Mouse (Mus musculus) hindbrain, embryonic 12.5 days (tissue): Measurements from ENCODE around the gene Pak1ip1. TPM values are rescaled to one million over a fixed set of nuclear protein-coding genes. Genes with fewer than 3 reads are reported as not detected.

ENCODE experiments used
- ATAC-seq: fragments of 200-750 bp; cut with Nextera tagmentation; 2 replicates; pipeline ENCODE4 v1.8.0; 2017; ENCODE audit warnings: moderate TSS enrichment; ENCODE audit not compliant: low FRiP score
- H3K27ac ChIP-seq: fragments of 300-500 bp; sonication (generic); 2 replicates; pipeline ENCODE4 v1.5.1; 2016; ENCODE audit warnings: mild to moderate bottlenecking
- H3K27me3 ChIP-seq: fragments of 300-500 bp; sonication (generic); 2 replicates; pipeline ENCODE4 v1.6.1; 2016; ENCODE audit warnings: mild to moderate bottlenecking
- H3K36me3 ChIP-seq: fragments of 300-500 bp; sonication (generic); 2 replicates; pipeline ENCODE4 v1.6.1; 2016; ENCODE audit warnings: mild to moderate bottlenecking
- H3K4me1 ChIP-seq: fragments of 300-500 bp; sonication (generic); 2 replicates; pipeline ENCODE4 v1.6.1; 2016
- H3K4me2 ChIP-seq: fragments of 300-500 bp; sonication (generic); replicated peaks from 2 replicates; pipeline ENCODE4 v1.6.1; 2016; ENCODE audit warnings: mild to moderate bottlenecking
- H3K4me3 ChIP-seq: fragments of 300-500 bp; sonication (generic); 2 replicates; pipeline ENCODE4 v1.5.1; 2016; ENCODE audit warnings: mild to moderate bottlenecking
- H3K9ac ChIP-seq: fragments of 300-500 bp; sonication (generic); 2 replicates; pipeline ENCODE4 v1.6.1; 2016; ENCODE audit warnings: mild to moderate bottlenecking, moderate library complexity
- H3K9me3 ChIP-seq: fragments of 300-500 bp; sonication (generic); replicated peaks from 2 replicates; pipeline ENCODE4 v1.6.1; 2016; ENCODE audit warnings: mild to moderate bottlenecking
- WGBS: fragments of 180-500 bp; shearing (Covaris S2); methylation state at CpG from one replicate; pipeline ENCODE4 v1.1.7; 2016; 5-methylcytosine and 5-hydroxymethylcytosine counted together
- polyA plus RNA-seq: library from polyadenylated mRNA; unstranded; fragments of >200 nt; fragmentation: Nextera tagmentation; extraction: Ambion mirVana; gene quantifications from 2 replicates; pipeline ENCODE4 v1.2.1, GENCODE M21; 2016

The Pak1ip1 gene
- polyA plus RNA-seq, 1 experiment from 2014 or later = 67.9 TPM

DNA sequence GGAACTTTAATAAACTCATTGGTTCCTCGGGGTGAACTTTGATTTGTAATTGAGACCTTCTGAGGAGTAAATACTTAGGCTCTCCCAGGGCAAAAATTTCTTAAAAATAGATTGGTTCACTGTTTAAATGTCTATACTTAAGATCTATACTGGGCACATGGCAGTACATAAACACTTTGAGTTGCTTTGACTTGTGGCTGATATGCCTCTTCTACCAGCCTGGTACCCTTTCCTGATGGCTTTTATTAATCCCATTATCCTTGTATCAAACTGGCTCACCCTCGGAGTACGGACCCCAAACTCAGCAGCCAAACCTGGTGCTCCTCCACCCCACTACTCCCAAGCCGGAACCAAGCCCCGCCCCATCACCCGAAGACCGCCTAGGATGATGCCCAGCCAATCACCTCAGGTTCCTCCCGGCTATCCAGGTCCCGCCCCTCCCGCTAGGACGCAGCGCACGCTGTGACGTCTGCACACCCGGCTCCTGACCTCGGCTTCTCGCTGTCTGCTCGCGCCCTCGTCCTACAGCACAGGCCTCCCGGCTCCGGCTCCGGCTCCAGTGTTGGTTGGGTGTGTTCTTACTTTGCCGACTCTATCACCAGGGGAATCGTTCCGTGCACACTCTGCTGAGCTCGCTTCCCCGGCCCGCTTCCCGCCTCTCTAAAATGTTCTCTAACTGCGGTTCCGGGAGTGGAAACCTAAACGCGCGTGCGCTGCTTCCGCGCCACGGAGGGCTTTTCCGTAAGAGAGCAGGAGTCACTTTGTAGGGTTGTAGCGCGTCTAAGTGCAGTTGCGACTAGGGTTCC lies 15.2 kb downstream of the Pak1ip1 start, which contains the start of gene Tmem14c:
Tmem14c (plus strand) TSS at position 464 of the 806 bp plus-strand sequence.
- H3K27me3 ChIP-seq = no peaks in the 10 kb centered on the region
- peak within 1 kb of the TSS; percentile 68 for H3K4me3 ChIP-seq
- H3K4me2 ChIP-seq = peak within 1 kb of the TSS; percentile 79
- peak; percentile 99 for ATAC-seq
- peaks cover 48% of the 10 kb centered on the region for H3K36me3 ChIP-seq
- peak within 1 kb of the TSS; percentile 81 for H3K27ac ChIP-seq
- no peaks in the 10 kb centered on the region for H3K9me3 ChIP-seq
- H3K9ac ChIP-seq = peak within 1 kb of the TSS; percentile 73
- peaks cover 16% of the 10 kb centered on the region for H3K4me1 ChIP-seq
- WGBS = under 1% methylated on average over 43 of the region's 43 CpGs

DNA sequence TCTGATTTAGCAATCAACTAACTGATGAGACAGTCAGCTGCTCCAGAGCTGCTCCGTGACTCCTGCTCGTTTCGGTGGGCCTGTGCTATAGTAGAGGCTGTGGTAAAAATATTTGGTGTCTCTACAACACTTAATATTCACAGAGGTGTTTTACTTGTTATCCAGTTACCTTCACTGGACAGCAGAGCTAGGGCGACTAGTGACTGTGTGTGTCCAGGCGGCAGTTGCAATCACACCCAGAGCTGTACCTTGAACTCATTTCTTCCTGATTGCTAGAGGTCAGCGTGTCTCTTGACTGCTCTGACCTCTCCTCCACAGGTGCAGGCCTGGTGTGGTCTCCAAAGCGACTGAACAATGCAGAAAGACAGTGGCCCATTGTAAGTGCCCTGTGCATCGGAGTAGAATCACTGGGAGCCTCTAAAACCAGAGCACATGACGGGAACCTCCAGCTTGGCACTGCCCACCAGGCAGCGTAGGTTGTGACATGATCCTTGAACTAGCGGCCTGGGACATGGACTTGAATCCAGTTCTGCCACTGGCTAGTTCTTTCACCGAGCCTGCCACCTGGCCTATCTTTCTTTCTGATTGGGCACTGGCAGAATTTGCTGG lies 16.1 kb downstream of the Pak1ip1 start:
- peak overlapping the region; percentile 81; the same call in 1 of the 2 replicates for H3K27ac ChIP-seq
- no peaks in the 10 kb centered on the region for H3K27me3 ChIP-seq
- ATAC-seq = no peak
- H3K9me3 ChIP-seq = no peaks in the 10 kb centered on the region
- peaks cover 16% of the 10 kb centered on the region for H3K4me1 ChIP-seq
- 34% methylated on average over 12 of the region's 12 CpGs for WGBS
- peak overlapping the region; percentile 79 for H3K4me2 ChIP-seq
- H3K9ac ChIP-seq = peak overlapping the region; percentile 73
- H3K4me3 ChIP-seq = peak overlapping the region; percentile 68
- peaks cover 48% of the 10 kb centered on the region for H3K36me3 ChIP-seq

DNA sequence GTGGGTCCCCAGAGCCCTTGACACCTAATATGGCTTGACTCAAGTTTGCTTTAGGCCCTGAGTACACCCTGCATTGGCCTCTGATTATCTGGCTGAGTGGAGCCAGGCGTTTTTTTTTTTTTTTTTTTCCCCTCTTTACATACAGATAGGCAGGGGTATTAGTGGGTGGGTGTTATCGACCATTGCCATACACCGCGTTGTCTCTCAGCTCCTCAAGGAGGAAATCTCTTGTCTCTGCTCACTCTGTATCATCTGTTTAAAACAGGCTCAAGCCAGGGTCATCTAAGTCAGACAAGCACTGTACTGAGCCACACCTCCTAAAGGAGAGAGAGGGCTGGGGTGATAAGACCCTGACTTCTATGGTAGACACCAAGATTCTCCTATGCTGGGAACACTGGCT lies 17.0 kb downstream of the Pak1ip1 start:
- Histone ChIP-seq H3K4me3 (no peak overlapping the region), H3K27ac (no peak overlapping the region), H3K9ac (no peak overlapping the region), H3K36me3 (peaks cover 43% of the 10 kb centered on the region), H3K4me1 (peaks cover 16% of the 10 kb centered on the region), H3K27me3 (no peaks in the 10 kb centered on the region), H3K9me3 (no peaks in the 10 kb centered on the region), H3K4me2 (peak overlapping the region; percentile 79; the same call in 1 of the 2 replicates)
- no peak for ATAC-seq
- 79% methylated on average over 4 of the region's 4 CpGs for WGBS

DNA sequence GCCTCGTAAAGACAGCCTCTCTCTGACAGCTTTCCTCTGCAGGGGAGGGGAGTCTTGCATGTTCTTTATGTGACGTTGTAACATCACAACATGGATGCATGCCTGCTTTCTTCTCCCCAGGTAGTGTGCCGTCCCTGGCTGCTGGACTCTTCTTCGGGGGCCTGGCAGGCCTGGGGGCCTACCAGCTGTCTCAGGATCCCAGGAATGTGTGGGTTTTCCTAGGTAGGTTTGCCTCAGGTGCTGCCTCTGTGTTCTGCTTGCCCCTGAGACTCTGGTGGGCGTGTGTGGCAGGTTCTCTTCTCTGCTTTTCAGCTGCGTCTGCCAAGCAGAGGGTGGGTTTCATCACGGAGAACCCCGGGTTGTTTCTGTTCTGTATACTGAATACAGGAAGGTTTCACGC lies 17.4 kb downstream of the Pak1ip1 start:
- no peak overlapping the region for H3K4me3 ChIP-seq
- no peaks in the 10 kb centered on the region for H3K9me3 ChIP-seq
- H3K4me1 ChIP-seq = peaks cover 16% of the 10 kb centered on the region
- WGBS = 91% methylated on average over 9 of the region's 9 CpGs
- H3K4me2 ChIP-seq = no peak overlapping the region
- no peak overlapping the region for H3K9ac ChIP-seq
- no peak overlapping the region for H3K27ac ChIP-seq
- H3K27me3 ChIP-seq = no peaks in the 10 kb centered on the region
- no peak for ATAC-seq
- peaks cover 39% of the 10 kb centered on the region for H3K36me3 ChIP-seq

DNA sequence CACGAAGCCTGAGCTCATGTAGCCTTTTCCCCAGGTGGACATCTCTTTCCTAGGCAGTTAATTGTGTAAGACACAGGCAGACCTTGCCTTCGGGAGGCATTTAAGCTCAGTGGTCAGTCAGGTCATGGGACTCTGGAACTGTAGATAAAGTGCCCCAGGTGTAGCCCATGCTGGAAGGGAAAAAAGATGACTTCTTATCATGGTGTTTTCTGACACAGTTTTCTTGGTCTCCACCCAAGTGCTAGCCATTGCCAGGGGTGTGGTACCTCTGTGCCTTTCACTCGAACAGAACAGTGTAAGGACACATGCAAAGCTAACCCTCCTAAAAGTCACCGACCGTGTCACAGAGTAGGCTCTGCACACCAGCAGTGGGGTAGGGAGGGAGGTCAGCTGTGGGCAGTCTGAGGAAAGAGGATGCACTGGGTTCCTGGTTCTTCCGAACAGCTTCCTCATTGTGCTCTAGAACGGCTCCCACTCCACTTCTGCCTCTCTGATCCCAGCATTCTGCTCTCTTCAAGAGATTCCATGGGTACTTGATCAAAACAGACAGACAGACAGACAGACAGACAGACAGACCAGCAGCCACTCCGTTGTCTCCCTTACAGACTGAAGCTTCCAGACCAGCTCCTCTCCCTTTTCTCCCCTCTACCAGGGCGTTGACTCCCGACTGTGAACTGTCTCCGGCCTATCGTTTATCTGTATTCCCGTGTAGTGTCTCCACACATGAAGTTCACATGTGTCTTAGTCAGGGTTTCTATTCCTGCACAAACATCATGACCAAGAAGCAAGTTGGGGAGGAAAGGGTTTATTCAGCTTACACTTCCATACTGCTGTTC lies 18.2 kb downstream of the Pak1ip1 start:
- ATAC-seq = no peak
- 95% methylated on average over 13 of the region's 13 CpGs for WGBS
- Histone ChIP-seq H3K9me3 (no peaks in the 10 kb centered on the region), H3K4me2 (no peak overlapping the region), H3K4me3 (no peak overlapping the region), H3K36me3 (peaks cover 41% of the 10 kb centered on the region), H3K27ac (no peak overlapping the region), H3K4me1 (peaks cover 16% of the 10 kb centered on the region), H3K27me3 (no peaks in the 10 kb centered on the region), H3K9ac (no peak overlapping the region)

DNA sequence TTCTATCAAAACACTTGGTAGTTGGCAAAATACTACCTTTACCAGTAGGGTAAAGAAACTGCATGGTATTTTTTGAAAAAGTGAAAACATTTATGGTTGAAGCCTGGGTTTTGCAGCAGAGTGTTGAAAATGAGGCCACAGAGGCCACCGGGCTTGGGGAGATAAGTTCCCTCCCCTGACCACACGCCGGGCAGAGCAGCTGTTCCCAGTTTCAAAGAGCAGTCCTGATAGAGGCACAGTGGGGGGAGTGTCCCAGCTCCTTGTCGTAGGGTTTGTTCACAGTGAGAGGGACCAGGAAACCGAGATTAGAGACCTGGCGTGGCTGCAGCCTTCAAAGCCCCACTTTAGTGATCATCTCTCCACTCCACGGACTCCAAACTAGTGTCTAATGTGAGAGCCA lies 19.7 kb downstream of the Pak1ip1 start:
- Histone ChIP-seq H3K36me3 (peaks cover 36% of the 10 kb centered on the region), H3K27ac (no peak overlapping the region), H3K9ac (no peak overlapping the region), H3K27me3 (no peaks in the 10 kb centered on the region), H3K9me3 (no peaks in the 10 kb centered on the region), H3K4me2 (no peak overlapping the region), H3K4me3 (no peak overlapping the region), H3K4me1 (peaks cover 13% of the 10 kb centered on the region)
- 74% methylated on average over 7 of the region's 7 CpGs for WGBS
- ATAC-seq = no peak

DNA sequence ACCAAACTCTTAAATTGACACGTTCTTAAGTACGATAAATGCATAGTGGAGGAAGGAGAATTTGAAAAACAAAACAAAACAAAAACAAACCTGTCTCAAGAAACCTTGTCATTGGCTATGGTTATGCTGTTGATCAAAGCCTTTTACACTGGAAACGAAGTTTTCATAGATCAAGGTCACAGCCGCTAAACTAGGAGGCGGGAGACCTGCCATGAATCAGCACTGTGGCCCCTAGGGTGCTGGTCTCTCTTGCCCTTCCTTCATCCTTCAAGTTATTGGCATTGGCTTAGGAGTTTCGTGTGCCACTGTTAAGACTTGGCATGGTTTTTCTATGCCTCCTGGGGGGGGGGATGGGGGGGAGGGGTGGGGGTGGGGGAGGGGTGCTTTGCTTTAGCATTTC lies 20.8 kb downstream of the Pak1ip1 start:
- Histone ChIP-seq H3K4me3 (no peak overlapping the region), H3K36me3 (peaks cover 36% of the 10 kb centered on the region), H3K27me3 (no peaks in the 10 kb centered on the region), H3K4me2 (no peak overlapping the region), H3K9me3 (no peaks in the 10 kb centered on the region), H3K9ac (no peak overlapping the region), H3K27ac (no peak overlapping the region), H3K4me1 (peaks cover 9% of the 10 kb centered on the region)
- ATAC-seq = no peak
- WGBS = 92% methylated on average over 6 of the region's 6 CpGs

DNA sequence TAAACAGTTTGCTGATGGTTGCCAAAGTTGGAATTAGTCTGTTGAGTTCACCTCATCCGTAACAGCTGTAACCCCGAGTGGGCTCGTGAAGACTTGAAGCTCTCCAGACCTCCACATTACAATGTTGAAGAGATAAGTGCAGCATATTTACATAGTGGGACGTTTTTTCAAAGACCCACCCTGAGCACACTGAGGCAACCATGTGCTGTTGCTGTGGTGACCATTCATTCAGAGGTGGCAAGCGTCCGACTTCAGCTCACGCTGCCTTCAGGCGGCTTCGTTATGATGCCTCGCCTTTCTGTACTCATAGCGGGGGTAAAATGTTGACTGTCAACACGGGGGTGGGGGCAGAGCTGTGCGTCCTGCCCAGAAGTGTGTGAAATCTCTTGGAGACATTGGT lies 21.3 kb downstream of the Pak1ip1 start:
- Histone ChIP-seq H3K36me3 (peaks cover 36% of the 10 kb centered on the region), H3K27ac (no peak overlapping the region), H3K4me3 (no peak overlapping the region), H3K27me3 (no peaks in the 10 kb centered on the region), H3K4me1 (peaks cover 4% of the 10 kb centered on the region), H3K9me3 (no peaks in the 10 kb centered on the region), H3K4me2 (no peak overlapping the region), H3K9ac (no peak overlapping the region)
- ATAC-seq = no peak
- WGBS = 90% methylated on average over 13 of the region's 13 CpGs

DNA sequence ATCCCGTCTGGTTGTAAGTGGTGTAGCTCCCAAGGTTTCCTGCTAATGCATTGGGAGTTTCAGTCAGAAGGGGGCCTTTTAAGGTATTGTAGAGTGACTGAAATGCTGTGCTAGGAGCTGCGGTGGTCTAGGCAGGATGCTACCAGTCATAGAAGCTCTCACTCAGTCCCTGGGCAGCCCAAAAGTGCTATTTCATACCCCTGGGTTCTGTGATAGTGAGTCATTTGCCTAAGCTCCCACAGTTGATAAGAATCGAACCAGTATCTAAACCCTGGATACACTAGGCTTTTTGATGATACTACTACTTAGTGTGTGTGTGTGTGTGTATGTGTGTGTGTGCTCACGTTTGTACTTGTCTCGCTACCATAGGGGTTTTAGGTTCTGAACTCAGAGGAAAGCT lies 29.3 kb downstream of the Pak1ip1 start:
- no peaks in the 10 kb centered on the region for H3K9me3 ChIP-seq
- H3K4me1 ChIP-seq = no peaks in the 10 kb centered on the region
- H3K4me2 ChIP-seq = no peak overlapping the region
- H3K27ac ChIP-seq = no peak overlapping the region
- H3K9ac ChIP-seq = no peak overlapping the region
- no peaks in the 10 kb centered on the region for H3K27me3 ChIP-seq
- WGBS = 79% methylated on average over 5 of the region's 5 CpGs
- no peak overlapping the region for H3K4me3 ChIP-seq
- no peak for ATAC-seq
- no peaks in the 10 kb centered on the region for H3K36me3 ChIP-seq

DNA sequence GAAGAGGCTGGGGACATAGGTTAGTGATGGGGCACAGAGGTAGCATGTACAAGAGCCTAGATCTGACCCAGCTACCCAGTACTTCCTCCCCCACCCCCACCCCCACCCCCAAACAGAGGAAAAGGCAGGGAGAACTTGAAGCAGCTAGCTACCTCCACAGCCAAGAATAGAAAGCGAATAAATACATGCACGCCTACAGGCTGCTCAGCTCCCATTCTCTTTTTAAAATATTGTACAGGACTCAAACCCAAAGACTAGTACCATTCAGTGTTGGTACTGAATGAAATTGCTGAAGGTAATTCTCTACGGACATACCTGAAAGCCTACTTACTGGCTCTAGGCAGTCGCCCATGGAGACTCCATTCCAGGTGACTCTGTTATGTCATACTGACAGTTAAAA lies 41.7 kb downstream of the Pak1ip1 start:
- no peaks in the 10 kb centered on the region for H3K36me3 ChIP-seq
- 90% methylated on average over 4 of the region's 4 CpGs for WGBS
- H3K9me3 ChIP-seq = no peaks in the 10 kb centered on the region
- no peak overlapping the region for H3K4me3 ChIP-seq
- no peak overlapping the region for H3K27ac ChIP-seq
- H3K4me2 ChIP-seq = no peak overlapping the region
- H3K4me1 ChIP-seq = no peaks in the 10 kb centered on the region
- no peak for ATAC-seq
- H3K27me3 ChIP-seq = no peaks in the 10 kb centered on the region
- H3K9ac ChIP-seq = no peak overlapping the region

DNA sequence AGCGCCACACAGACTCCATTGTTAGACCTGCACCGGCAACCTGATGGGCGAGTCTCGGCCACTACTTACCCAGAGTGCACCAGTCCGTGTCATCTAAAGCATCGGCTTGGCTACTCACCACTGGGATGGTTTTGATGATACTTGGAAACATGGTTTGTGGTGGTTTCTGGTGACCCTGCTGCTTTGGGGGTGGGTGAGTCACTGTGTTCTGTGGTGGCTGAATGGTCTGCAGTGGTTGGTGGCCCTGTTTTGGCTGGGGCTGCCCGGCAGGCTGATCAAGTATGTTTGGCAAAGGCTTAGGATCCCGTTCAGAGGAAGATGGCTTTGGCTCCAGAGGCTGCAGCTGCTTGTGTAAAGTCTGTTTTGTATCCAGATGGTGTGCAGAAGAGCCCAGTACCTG lies 45.1 kb downstream of the Pak1ip1 start:
- no peak overlapping the region for H3K9ac ChIP-seq
- H3K4me3 ChIP-seq = no peak overlapping the region
- no peak overlapping the region for H3K27ac ChIP-seq
- no peaks in the 10 kb centered on the region for H3K36me3 ChIP-seq
- no peak overlapping the region for H3K4me2 ChIP-seq
- ATAC-seq = no peak
- 91% methylated on average over 8 of the region's 8 CpGs for WGBS
- no peaks in the 10 kb centered on the region for H3K4me1 ChIP-seq
- H3K27me3 ChIP-seq = no peaks in the 10 kb centered on the region
- H3K9me3 ChIP-seq = no peaks in the 10 kb centered on the region

DNA sequence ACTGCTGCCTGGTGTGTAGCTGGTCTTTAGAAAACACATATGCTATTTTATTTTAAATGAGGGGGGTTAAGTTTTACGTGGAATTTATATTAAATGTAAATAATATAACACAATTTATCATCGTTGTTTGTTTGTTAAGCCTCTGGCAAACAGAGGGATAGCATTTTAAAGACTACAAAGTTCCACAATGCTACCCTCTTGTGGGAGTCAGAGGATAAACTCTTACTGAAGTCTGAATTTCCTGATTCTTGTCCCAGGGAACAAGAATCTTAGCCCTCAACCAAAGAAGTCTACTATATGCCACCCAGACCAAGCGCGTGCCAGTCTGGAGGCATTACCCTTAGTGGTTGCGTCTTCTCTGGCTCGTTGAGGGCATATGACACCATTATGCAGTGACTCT lies 46.5 kb downstream of the Pak1ip1 start:
- 88% methylated on average over 6 of the region's 6 CpGs for WGBS
- no peak for ATAC-seq
- Histone ChIP-seq H3K4me1 (no peaks in the 10 kb centered on the region), H3K4me3 (no peak overlapping the region), H3K36me3 (no peaks in the 10 kb centered on the region), H3K27me3 (no peaks in the 10 kb centered on the region), H3K27ac (no peak overlapping the region), H3K9me3 (no peaks in the 10 kb centered on the region), H3K9ac (no peak overlapping the region), H3K4me2 (no peak overlapping the region)
